Mouse (Mus musculus) adrenal gland, postnatal 36 days (tissue): Measurements from ENCODE around the gene Serpina3g. TPM values are rescaled to one million over a fixed set of nuclear protein-coding genes. Genes with fewer than 3 reads are reported as not detected.
"Not testable (repeated sequence)": the region's sequence is repeated elsewhere in the genome, so short reads cannot be mapped to it uniquely, and the experiment has no call there.

Source experiments
- DNase-seq, 2 experiments: peaks; one replicate each; pipeline ENCODE4 v3.0.0; 2021; ENCODE audit warnings: mixed read lengths in 1 of 2
- long read RNA-seq, 2 experiments: library from polyadenylated mRNA; stranded (forward); transcript quantifications; one replicate each; pipeline ENCODE4 v2.0.0; 2021; ENCODE audit warnings: borderline sequencing depth in 2 of 2
- total RNA-seq, 2 experiments: library from RNA; stranded (reverse); gene quantifications; 2 replicates each; pipeline ENCODE4 v1.2.3; 2021

Serpina3g gene
- 1 to 10 TPM; 3.4 to 4.1 TPM for total RNA-seq
- long read RNA-seq, experiment 1 = 0 reads
- long read RNA-seq, experiment 2, partial matches to known transcripts = 0 of 1 reads
- long read RNA-seq, experiment 2, other reads (novel, unspliced or antisense) = 1 of 1 reads

GRCm38 (mm10) chr12:104235915-104236314 lies at the start of gene Serpina3g:
Gene Serpina3g (plus strand): TSS chr12:104236245.
- no peak for DNase-seq

- no peak for DNase-seq
These were observed 46.8 kb upstream of the Serpina3g start for GRCm38 (mm10) chr12:104189246-104189645.

DNA sequence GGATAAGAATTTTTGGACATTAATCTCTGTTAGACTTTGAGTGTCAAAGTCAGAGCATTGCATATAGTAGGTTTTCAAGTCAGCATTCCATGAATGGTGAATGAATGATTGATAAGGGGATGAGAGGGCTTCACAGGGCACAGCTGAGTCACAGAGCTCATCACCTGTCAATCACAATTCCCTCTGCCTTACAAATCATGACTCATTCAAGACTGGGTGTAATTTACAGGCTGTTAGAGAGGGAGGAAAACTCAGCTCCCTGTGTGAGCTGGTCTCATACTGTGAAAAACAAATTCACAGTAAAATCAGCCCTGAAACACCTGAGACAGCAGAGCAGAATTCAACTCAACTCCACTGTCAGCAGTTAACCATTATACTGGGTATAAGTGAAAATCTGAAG lies 45.2 kb upstream of the Serpina3g start:
- no peak for DNase-seq

DNA sequence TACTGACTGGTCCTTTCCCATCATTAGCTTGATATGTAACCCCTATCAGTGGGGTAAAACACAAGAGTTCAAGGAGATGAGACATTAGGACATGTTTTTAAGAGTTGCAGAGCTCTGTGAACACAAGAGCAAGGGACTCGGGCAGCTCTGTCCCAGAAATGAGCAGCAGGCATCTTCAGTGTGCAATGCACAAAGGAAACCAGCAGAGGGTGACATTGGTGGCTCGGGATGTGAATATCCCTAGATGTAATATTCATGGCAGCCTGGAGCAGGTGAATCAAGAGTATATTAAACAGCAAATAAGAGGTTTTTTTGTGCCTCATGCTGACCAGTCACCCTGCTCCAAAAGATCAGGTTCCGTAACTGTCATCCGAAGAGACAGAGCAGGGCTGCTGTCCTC lies 26.9 kb upstream of the Serpina3g start:
- no peak for DNase-seq

GRCm38 (mm10) chr12:104209802-104210201 lies 26.2 kb upstream of the Serpina3g start:
- DNase-seq = no peak

DNA sequence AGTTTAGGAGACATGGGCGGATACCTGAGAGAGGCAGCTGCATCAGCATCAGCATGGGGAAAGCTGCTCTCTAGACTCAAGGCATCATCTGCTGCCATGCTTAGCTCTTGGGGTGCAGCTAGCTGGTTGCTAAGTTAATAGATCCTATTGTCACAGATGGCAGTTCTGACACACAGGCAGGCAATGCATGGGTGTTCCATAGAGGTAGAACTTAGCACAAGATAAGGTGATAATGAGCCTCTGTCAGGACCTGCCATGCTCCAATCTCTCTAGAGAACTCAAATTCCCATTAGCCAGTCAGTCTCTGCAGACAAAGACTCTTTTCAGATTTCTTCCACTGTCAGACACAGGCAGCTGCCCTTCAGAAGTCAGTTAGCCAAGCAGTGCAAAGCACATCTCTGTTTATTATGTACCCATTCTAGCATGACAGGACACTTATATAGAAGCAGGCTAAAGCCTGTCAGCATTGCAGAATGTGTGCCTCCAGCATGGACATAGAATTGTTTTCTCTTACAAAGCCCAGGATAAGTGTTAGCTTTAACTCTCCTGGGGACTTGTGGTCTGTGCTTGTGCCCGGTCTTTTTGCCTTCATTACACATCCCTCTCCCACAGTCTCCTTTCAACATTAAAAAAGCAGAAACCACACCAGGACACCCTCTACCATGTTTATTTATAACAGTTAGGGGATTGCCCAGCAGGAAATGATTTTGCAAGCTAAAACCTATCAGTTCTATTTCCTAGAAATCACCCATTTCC lies 22.2 kb upstream of the Serpina3g start:
- no peak for DNase-seq

DNA sequence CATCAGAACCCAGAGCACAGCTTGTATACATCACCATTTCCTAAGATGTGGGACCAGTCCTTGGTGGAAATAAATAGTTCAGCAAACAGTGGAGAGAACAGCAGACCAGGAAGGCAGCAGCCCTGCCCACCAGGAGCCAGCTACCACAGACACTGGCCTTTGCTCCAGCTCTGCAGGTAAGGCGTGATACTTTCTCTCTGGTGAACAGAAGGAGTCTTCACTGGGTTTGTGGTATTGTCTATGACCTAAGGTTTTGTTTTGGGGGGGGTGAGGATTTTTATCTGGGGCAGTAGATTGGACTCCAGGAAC lies 21.6 kb upstream of the Serpina3g start, which contains the start of gene Serpina3f:
Gene Serpina3f, plus strand, starts transcription at position 100 of the 309 bp plus-strand sequence.
- DNase-seq = no peak

GRCm38 (mm10) chr12:104215249-104215648 lies 20.8 kb upstream of the Serpina3g start:
- DNase-seq = no peak

GRCm38 (mm10) chr12:104221616-104222015 lies 14.4 kb upstream of the Serpina3g start:
- DNase-seq = no peak

DNA sequence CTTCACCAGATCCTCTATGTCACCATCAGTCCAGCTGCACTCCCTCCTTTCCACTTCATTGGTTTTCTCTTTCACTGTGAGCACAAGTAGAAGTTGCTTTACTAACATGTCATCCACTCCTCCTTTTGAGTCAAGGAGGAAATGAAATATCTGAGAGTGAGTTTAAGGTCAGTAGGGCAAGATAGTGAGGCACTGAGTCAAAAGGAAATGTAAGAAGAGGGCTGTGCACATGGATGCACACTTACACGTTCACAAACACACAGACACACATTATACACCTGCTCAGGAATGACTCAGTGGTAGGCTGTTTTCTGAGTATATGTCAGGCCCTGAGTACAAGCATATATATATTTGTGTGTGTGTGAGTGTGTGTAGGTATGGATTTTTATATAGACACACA lies 12.4 kb upstream of the Serpina3g start:
- no peak for DNase-seq

DNA sequence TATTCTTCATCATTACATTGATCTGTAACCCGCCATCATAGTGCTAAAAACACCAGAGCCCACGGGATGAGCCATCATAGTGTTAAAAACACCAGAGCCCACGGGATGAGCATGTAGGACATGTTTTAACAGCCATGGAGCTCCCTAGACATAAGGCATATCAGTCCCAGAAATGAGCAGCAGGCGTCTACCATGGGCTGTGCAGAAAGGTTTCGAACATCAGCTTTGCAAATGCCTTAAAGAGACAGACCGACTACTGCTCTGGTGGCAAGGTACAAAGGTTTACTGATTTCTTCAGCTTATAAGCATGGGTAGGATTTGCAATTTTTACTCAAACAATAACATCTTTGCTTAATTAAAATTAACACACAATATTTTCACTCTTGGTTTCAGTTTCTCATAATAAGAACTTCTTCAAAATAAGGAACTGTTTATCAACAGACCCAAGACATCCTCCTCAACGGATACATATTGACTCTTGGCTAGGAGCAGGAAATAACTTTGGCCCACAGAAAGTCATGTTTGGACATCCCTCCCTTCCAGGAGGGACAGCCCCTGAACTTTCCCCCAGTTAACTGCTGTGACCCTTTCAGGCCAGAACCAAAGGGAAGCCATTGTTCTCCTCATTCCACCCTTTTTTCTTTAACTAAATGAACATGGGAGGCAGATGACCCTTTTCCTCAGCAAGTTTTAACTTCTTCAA lies 11.3 kb upstream of the Serpina3g start:
- peak in 1 of 2 experiments; percentile 13 for DNase-seq

GRCm38 (mm10) chr12:104230762-104231161 lies 5.3 kb upstream of the Serpina3g start:
- no peak for DNase-seq

GRCm38 (mm10) chr12:104238048-104238447 lies 2.0 kb downstream of the Serpina3g start:
- DNase-seq = not testable (repeated sequence)

- DNase-seq = no peak
These were observed 7.3 kb downstream of the Serpina3g start for GRCm38 (mm10) chr12:104243307-104243706.

DNA sequence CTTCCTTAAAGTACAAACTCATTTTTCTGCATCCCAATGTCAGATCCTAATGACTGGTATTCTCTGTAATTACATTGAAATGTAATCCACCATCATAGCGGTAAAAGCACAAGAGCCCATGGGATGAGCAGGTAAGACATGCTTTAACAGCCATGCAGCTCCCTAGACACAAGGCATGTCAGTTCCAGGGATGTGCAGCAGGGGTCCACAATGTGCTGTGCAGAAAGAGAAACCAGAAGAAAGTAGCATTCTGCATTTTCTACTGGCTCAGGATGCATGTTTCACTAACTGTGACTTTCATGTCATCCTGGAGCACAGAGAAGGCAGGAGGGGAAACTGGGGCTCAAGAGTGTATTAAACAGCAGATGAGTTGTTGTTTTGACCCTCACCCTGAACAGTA lies 9.0 kb downstream of the Serpina3g start:
- peak in 1 of 2 experiments; percentile 25 for DNase-seq

- DNase-seq = no peak
These were observed 9.6 kb downstream of the Serpina3g start for GRCm38 (mm10) chr12:104245595-104245994.

GRCm38 (mm10) chr12:104247553-104248002 lies 11.5 kb downstream of the Serpina3g start:
- DNase-seq = no peak

DNA sequence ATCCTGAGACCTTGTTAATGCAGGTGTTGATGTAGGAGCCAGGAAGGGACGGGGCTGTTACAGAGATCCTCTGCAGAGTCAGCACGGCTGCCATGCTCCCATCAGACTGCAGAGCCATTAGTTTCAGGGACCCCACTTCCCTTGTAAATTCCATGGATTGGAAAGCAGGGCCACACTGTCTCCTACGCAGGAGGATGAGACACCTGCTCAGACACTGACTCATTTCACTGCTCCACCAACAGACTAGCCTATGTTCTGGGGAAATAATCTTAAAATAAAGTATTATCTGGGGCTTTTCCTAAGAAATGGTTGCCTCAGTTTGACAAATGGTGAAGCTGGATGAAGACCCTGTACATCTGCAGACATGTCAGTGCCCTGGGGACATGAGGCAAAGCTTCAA lies 12.2 kb downstream of the Serpina3g start:
- DNase-seq = no peak

GRCm38 (mm10) chr12:104261041-104261440 lies 25.0 kb downstream of the Serpina3g start:
- no peak for DNase-seq

GRCm38 (mm10) chr12:104262863-104263262 lies 26.8 kb downstream of the Serpina3g start, which contains the start of gene Serpina3i:
Gene Serpina3i (plus strand): TSS chr12:104263122.
- peak in 1 of 2 experiments; percentile 20 for DNase-seq

DNA sequence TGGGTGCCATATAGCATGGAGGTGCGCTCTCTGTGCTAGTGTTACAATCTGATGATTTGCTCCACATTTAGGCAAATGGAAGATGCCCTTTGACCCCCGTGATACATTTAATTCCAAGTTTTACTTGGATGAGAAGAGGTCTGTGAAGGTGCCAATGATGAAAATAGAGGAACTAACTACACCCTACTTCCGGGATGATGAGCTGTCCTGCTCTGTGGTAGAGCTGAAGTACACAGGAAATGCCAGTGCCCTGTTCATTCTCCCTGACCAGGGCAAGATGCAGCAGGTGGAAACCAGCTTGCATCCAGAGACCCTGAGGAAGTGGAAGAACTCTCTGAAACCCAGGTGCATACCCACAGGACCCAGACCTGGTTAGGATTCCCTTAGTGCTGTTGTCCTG lies 30.3 kb downstream of the Serpina3g start:
- DNase-seq = no peak

GRCm38 (mm10) chr12:104278216-104279055 lies 42.4 kb downstream of the Serpina3g start:
- no peak for DNase-seq
